Mouse (Mus musculus) stomach, embryonic 15.5 days (tissue): Measurements from ENCODE around the gene Mib2. TPM values are rescaled to one million over a fixed set of nuclear protein-coding genes. Genes with fewer than 3 reads are reported as not detected.

Experiments
- ATAC-seq: fragments of 200-750 bp; cut with Nextera tagmentation; 2 replicates; pipeline ENCODE4 v1.8.0; 2017; ENCODE audit warnings: low read depth, moderate number of reproducible peaks, moderate TSS enrichment; ENCODE audit not compliant: insufficient read depth, low FRiP score
- H3K27ac ChIP-seq: fragments of 300-500 bp; sonication (generic); 2 replicates; pipeline ENCODE4 v1.5.1; 2015; ENCODE audit warnings: mild to moderate bottlenecking, inconsistent platforms
- H3K27me3 ChIP-seq: fragments of 300-500 bp; sonication (generic); replicated peaks from 2 replicates; pipeline ENCODE4 v1.6.1; 2015; ENCODE audit warnings: inconsistent platforms
- H3K36me3 ChIP-seq: fragments of 300-500 bp; sonication (generic); 2 replicates; pipeline ENCODE4 v1.6.1; 2015; ENCODE audit warnings: inconsistent platforms
- H3K4me1 ChIP-seq: fragments of 300-500 bp; sonication (generic); 2 replicates; pipeline ENCODE4 v1.6.1; 2015; ENCODE audit warnings: inconsistent platforms
- H3K4me2 ChIP-seq: fragments of 300-500 bp; sonication (generic); 2 replicates; pipeline ENCODE4 v1.6.1; 2015; ENCODE audit warnings: mild to moderate bottlenecking, inconsistent platforms
- H3K4me3 ChIP-seq: fragments of 300-500 bp; sonication (generic); replicated peaks from 2 replicates; pipeline ENCODE4 v1.5.1; 2015; ENCODE audit warnings: inconsistent platforms
- H3K9ac ChIP-seq: fragments of 300-500 bp; sonication (generic); 2 replicates; pipeline ENCODE4 v1.6.1; 2015; ENCODE audit warnings: inconsistent platforms
- H3K9me3 ChIP-seq: fragments of 300-500 bp; sonication (generic); 2 replicates; pipeline ENCODE4 v1.6.1; 2016; ENCODE audit warnings: inconsistent platforms
- WGBS: fragments of 180-500 bp; shearing (Covaris S2); methylation state at CpG from one replicate; pipeline ENCODE4 v1.1.7; 2015; 5-methylcytosine and 5-hydroxymethylcytosine counted together
- polyA plus RNA-seq: library from polyadenylated mRNA; unstranded; fragments of >200 nt; fragmentation: Nextera tagmentation; extraction: Ambion mirVana; gene quantifications from 2 replicates; pipeline ENCODE4 v1.2.1, GENCODE M21; 2015

Mib2 gene
- polyA plus RNA-seq, 1 experiment from 2014 or later: 24.1 TPM

- Histone ChIP-seq H3K4me1 (0 out of 2 replicates have a peak, but pooled peaks cover 3% of the 10 kb centered on the region), H3K9ac (no peak overlapping the region), H3K4me2 (no peak overlapping the region), H3K4me3 (no peak overlapping the region), H3K9me3 (no peaks in the 10 kb centered on the region), H3K27ac (no peak overlapping the region), H3K36me3 (0 out of 2 replicates have a peak, but pooled peaks cover 18% of the 10 kb centered on the region), H3K27me3 (no peaks in the 10 kb centered on the region)
- no peak for ATAC-seq
- 70% methylated on average over 12 of the region's 12 CpGs for WGBS
Measured at GRCm38 (mm10) chr4:155660641-155661040, 8.4 kb downstream of the Mib2 start.

DNA sequence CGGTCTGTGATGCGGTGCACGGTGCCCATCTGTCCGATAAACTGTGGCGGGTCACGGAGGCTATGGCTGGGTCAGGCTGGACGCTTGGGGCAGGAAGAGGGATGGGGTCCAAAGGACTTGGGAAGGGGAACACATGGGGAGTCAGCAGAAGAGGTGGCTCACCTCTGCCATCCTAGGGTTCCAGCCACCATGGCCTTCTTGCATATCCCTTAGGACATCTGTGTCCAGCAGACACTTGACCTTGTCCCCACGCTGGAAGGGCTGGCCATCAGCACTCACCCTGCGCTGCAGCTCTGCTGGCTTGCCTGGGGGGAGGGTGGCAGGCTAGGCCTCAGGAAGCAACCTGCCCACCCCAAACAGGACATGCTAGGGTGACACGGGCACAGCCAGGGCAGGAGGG lies 10.0 kb downstream of the Mib2 start:
- Histone ChIP-seq H3K4me2 (no peak overlapping the region), H3K9me3 (no peaks in the 10 kb centered on the region), H3K27me3 (0 out of 2 replicates have a peak, but pooled peaks cover 3% of the 10 kb centered on the region), H3K36me3 (0 out of 2 replicates have a peak, but pooled peaks cover 18% of the 10 kb centered on the region), H3K9ac (no peak overlapping the region), H3K4me1 (peaks cover 14% of the 10 kb centered on the region), H3K4me3 (no peak overlapping the region), H3K27ac (no peak overlapping the region)
- ATAC-seq: no peak
- WGBS: 90% methylated on average over 10 of the region's 10 CpGs

GRCm38 (mm10) chr4:155656214-155656751 lies 12.7 kb downstream of the Mib2 start:
- Histone ChIP-seq H3K4me2 (no peak overlapping the region), H3K9me3 (no peaks in the 10 kb centered on the region), H3K4me3 (no peak overlapping the region), H3K4me1 (peaks cover 34% of the 10 kb centered on the region), H3K27ac (no peak overlapping the region), H3K36me3 (0 out of 2 replicates have a peak, but pooled peaks cover 18% of the 10 kb centered on the region), H3K9ac (no peak overlapping the region), H3K27me3 (peaks cover 18% of the 10 kb centered on the region; the same call in 1 of the 2 replicates)
- 96% methylated on average over 13 of the region's 13 CpGs for WGBS
- ATAC-seq: no peak

DNA sequence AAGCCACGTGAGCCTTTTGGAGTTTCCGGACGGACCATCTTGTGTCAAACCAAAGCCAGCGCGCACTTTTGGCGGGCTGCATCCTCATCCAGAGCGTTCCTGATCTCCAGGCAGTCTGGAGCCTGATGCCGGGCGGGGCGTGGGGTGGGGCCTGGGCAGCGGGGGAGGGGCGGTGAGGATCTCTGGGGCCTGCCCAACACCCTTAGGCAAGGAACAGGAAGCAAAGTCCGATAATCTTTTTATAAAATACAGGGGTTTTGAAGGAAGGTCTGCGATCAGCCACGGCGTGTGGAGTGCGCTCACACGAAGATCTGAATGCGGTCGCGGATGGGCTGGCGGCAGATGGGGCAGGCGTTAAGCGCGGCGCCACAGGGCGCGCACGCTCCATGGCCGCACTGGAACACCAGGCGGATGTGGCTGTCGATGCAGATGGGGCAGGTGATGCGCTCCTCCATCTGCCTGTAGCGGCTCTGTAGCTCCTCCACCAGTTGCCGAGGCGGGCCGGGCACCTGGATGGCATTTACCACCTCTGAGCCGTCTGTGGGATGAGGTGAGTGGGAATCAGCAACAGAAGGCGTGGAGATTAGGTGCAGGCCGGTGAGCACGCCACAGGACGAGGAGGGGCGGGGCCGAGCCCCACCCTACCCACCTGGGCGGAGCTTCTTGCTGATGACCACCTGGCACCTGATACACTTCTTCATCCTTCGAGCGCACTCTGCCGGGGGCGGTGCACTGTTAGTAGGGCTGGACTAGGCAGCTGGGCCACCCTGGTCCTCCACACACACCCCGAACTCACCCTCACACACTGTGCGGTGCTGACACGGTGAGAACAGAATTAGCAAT lies 14.3 kb downstream of the Mib2 start:
- Histone ChIP-seq H3K4me2 (peak overlapping the region; percentile 89), H3K27ac (peak overlapping the region; percentile 55; the same call in 1 of the 2 replicates), H3K9ac (peak overlapping the region; percentile 26; the same call in 1 of the 2 replicates), H3K27me3 (peaks cover 18% of the 10 kb centered on the region; the same call in 1 of the 2 replicates), H3K4me3 (peak overlapping the region; percentile 47), H3K9me3 (no peaks in the 10 kb centered on the region), H3K4me1 (peaks cover 36% of the 10 kb centered on the region), H3K36me3 (peaks cover 30% of the 10 kb centered on the region)
- WGBS: 4% methylated on average over 52 of the region's 52 CpGs
- peak; percentile 47 for ATAC-seq

DNA sequence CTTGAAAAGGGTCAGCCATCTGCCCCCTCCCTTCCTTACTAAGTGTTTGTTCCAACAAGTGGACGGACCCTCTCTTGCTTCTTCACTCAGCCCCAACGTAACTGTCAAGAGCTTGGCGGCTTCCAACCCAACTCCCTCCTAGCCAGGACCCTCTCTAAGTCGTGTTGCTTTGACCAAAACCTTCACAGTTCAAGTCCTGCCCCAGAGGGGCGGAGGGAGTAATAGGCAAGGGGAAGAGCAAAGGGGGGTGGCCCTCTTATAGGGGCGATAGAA lies 14.9 kb downstream of the Mib2 start:
- peaks cover 33% of the 10 kb centered on the region for H3K36me3 ChIP-seq
- H3K4me2 ChIP-seq: peak overlapping the region; percentile 89
- no peak for ATAC-seq
- H3K4me1 ChIP-seq: peaks cover 36% of the 10 kb centered on the region
- 5% methylated on average over 6 of the region's 6 CpGs for WGBS
- no peak overlapping the region for H3K9ac ChIP-seq
- no peaks in the 10 kb centered on the region for H3K9me3 ChIP-seq
- no peak overlapping the region for H3K27ac ChIP-seq
- H3K27me3 ChIP-seq: peaks cover 18% of the 10 kb centered on the region; the same call in 1 of the 2 replicates
- peak overlapping the region; percentile 47 for H3K4me3 ChIP-seq

DNA sequence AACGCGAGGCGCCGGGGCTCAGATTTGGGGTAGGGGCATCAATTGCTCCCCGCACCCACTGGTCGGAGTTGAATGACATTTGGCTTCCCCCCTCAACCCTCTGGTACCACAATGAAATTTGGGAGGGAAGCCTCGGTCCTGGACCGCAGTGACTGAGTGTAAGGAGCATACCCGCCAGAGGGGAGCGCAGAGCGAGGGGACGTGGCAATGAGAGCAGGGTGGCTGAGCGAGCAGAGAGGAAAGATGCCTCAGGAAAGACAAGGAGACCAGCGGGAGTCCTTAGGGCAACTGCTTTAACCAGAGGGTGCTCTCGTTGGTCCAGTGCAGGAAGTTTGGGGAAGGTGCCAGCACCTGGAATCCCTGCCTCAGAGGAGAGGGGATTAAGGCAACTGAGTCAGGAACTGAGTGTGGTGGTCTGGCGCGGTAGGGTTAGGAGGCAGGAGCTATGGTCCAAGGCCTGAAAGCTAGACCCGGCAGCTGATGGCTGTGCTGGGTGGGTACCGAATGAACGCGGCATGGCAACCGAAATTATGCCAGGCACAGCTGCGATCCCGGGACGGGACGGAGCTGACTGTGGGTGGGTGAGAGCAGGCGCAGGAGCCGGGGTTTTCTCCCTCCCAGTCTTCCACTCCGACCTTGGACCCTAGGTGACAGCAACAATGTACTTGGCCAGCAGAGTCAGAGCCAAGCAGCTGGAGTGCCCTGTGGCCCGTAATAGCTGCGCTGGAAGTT lies 15.4 kb downstream of the Mib2 start:
- Histone ChIP-seq H3K9ac (peak overlapping the region; percentile 50; the same call in 1 of the 2 replicates), H3K4me3 (peak overlapping the region; percentile 47), H3K27me3 (peaks cover 18% of the 10 kb centered on the region; the same call in 1 of the 2 replicates), H3K4me1 (peaks cover 36% of the 10 kb centered on the region), H3K4me2 (peak overlapping the region; percentile 89), H3K9me3 (no peaks in the 10 kb centered on the region), H3K36me3 (peaks cover 38% of the 10 kb centered on the region), H3K27ac (peak overlapping the region; percentile 67; the same call in 1 of the 2 replicates)
- no peak for ATAC-seq
- 3% methylated on average over 31 of the region's 31 CpGs for WGBS

GRCm38 (mm10) chr4:155653086-155653450 lies 15.9 kb downstream of the Mib2 start, which contains the start of gene Mmp23:
Gene Mmp23, minus strand, starts transcription at chr4:155653384.
- Histone ChIP-seq H3K4me1 (peaks cover 36% of the 10 kb centered on the region), H3K27me3 (peaks cover 18% of the 10 kb centered on the region; the same call in 1 of the 2 replicates), H3K36me3 (peaks cover 39% of the 10 kb centered on the region), H3K9me3 (no peaks in the 10 kb centered on the region), H3K4me2 (peak within 1 kb of the TSS; percentile 89), H3K27ac (peak within 1 kb of the TSS; percentile 67; the same call in 1 of the 2 replicates), H3K9ac (peak within 1 kb of the TSS; percentile 50), H3K4me3 (peak within 1 kb of the TSS; percentile 47)
- under 1% methylated on average over 33 of the region's 33 CpGs for WGBS
- ATAC-seq: peak; percentile 29

GRCm38 (mm10) chr4:155652283-155653085 lies 16.5 kb downstream of the Mib2 start:
- H3K9me3 ChIP-seq: no peaks in the 10 kb centered on the region
- peaks cover 36% of the 10 kb centered on the region for H3K4me1 ChIP-seq
- H3K9ac ChIP-seq: peak overlapping the region; percentile 50
- H3K27ac ChIP-seq: peak overlapping the region; percentile 67; the same call in 1 of the 2 replicates
- H3K27me3 ChIP-seq: peaks cover 18% of the 10 kb centered on the region; the same call in 1 of the 2 replicates
- H3K36me3 ChIP-seq: peaks cover 42% of the 10 kb centered on the region
- ATAC-seq: no peak
- H3K4me3 ChIP-seq: peak overlapping the region; percentile 47
- H3K4me2 ChIP-seq: peak overlapping the region; percentile 89
- WGBS: 26% methylated on average over 36 of the region's 36 CpGs

GRCm38 (mm10) chr4:155651553-155652269 lies 17.3 kb downstream of the Mib2 start:
- Histone ChIP-seq H3K4me2 (peak overlapping the region; percentile 89; the same call in 1 of the 2 replicates), H3K9me3 (no peaks in the 10 kb centered on the region), H3K27ac (peak overlapping the region; percentile 67; the same call in 1 of the 2 replicates), H3K27me3 (peaks cover 18% of the 10 kb centered on the region; the same call in 1 of the 2 replicates), H3K36me3 (peaks cover 44% of the 10 kb centered on the region), H3K4me3 (peak overlapping the region; percentile 47; the same call in 1 of the 2 replicates), H3K9ac (no peak overlapping the region), H3K4me1 (peaks cover 36% of the 10 kb centered on the region)
- peak; percentile 49 for ATAC-seq
- 55% methylated on average over 15 of the region's 15 CpGs for WGBS

- peaks cover 15% of the 10 kb centered on the region; the same call in 1 of the 2 replicates for H3K27me3 ChIP-seq
- H3K36me3 ChIP-seq: peaks cover 43% of the 10 kb centered on the region
- no peak overlapping the region for H3K4me3 ChIP-seq
- peaks cover 26% of the 10 kb centered on the region for H3K4me1 ChIP-seq
- no peaks in the 10 kb centered on the region for H3K9me3 ChIP-seq
- no peak overlapping the region for H3K27ac ChIP-seq
- no peak overlapping the region for H3K4me2 ChIP-seq
- 91% methylated on average over 11 of the region's 11 CpGs for WGBS
- H3K9ac ChIP-seq: no peak overlapping the region
- no peak for ATAC-seq
Measured at GRCm38 (mm10) chr4:155649355-155649754, 19.6 kb downstream of the Mib2 start.
